Mouse (Mus musculus): ENCODE measurements around the gene Tmem209. TPM values are rescaled to one million over a fixed set of nuclear protein-coding genes. Genes with fewer than 3 reads are reported as not detected.

Gene Tmem209
- polyA plus RNA-seq, 1 experiment from 2014 or later, result 51.6 TPM

GRCm38 (mm10) chr6:30469370-30469769, 40.2 kb downstream of the Tmem209 start:
- no peak overlapping the region for H3K4me3 ChIP-seq
- DNase-seq (ENCODE audit: low spot score), result no peak
- peaks cover 48% of the 10 kb centered on the region for H3K4me1 ChIP-seq
- whole genome bisulfite sequencing, result 94% methylated on average over 12 of the region's 12 CpGs
- no peaks in the 10 kb centered on the region for H3K27me3 ChIP-seq (ENCODE audit: low read depth, poor library complexity, severe bottlenecking)
- H3K36me3 ChIP-seq, result no peaks in the 10 kb centered on the region
- H3K9me3 ChIP-seq (replicated peaks), result no peaks in the 10 kb centered on the region
- H3K27ac ChIP-seq, result peak overlapping the region; percentile 72

- Histone ChIP-seq H3K9me3 (replicated peaks) (no peaks in the 10 kb centered on the region), H3K36me3 (no peaks in the 10 kb centered on the region), H3K27ac (peak overlapping the region; percentile 72), H3K4me1 (peaks cover 55% of the 10 kb centered on the region), H3K27me3 (ENCODE audit: low read depth, poor library complexity, severe bottlenecking) (no peaks in the 10 kb centered on the region), H3K4me3 (no peak overlapping the region)
- DNase-seq (ENCODE audit: low spot score), result no peak
- 59% methylated on average over 12 of the region's 12 CpGs for WGBS
Observed at GRCm38 (mm10) chr6:30468684-30469083, 40.9 kb downstream of the Tmem209 start.

DNA sequence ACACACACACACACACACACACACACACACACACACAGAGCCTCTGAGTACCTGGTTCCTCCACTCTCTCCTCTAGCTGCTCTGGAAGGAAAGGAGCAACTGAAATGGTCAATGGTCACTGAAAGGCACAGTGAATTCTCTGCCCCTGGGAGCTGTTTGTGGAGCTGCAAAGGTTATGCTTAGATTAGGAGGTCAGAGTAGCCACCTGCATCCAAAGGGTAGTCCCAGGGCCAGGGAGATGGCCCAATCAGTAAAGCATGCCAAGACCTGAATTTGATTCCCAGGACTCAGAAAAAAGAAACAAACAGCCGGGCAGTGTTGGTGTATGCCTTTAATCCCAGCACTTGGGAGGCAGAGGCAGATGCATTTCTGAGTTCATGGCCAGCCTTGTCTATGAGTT, 41.5 kb downstream of the Tmem209 start:
- H3K27me3 ChIP-seq (ENCODE audit: low read depth, poor library complexity, severe bottlenecking), result no peaks in the 10 kb centered on the region
- no peaks in the 10 kb centered on the region for H3K36me3 ChIP-seq
- peak overlapping the region; percentile 73 for H3K27ac ChIP-seq

DNA sequence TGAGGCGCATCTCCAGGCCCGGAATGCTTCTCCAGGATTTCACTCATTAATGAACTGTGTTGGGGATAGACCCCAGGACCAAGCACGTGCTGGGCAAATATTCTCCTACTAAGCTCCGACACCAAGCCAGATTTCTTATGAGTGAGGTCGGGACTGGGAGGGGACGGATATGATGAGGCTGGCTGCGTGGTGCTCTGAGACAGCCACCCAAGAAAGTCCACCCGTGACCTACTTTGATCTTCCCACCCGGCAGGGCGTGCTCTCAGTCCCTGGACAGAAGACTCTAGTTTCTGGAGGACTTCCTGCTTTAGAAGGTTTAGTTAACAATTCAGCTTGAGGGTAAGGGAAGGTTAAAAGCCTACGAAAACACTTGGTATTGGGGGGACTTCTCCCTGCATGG, 44.0 kb downstream of the Tmem209 start:
- H3K27ac ChIP-seq, result 0 out of 2 replicates have a peak overlapping the region, but pooled peaks have one; percentile 73
- 85% methylated on average over 11 of the region's 11 CpGs for WGBS
- no peak for DNase-seq (ENCODE audit: low spot score)
- H3K27me3 ChIP-seq (ENCODE audit: low read depth, poor library complexity, severe bottlenecking), result no peaks in the 10 kb centered on the region
- H3K4me3 ChIP-seq, result no peak overlapping the region
- peaks cover 86% of the 10 kb centered on the region for H3K4me1 ChIP-seq
- no peaks in the 10 kb centered on the region for H3K9me3 ChIP-seq (replicated peaks)
- H3K36me3 ChIP-seq, result no peaks in the 10 kb centered on the region

More for the DNA sequence above, 41.5 kb downstream of the Tmem209 start:
- no peak overlapping the region for H3K4me3 ChIP-seq
- no peak for DNase-seq (ENCODE audit: low spot score)
- no peaks in the 10 kb centered on the region for H3K9me3 ChIP-seq (replicated peaks)
- H3K4me1 ChIP-seq, result peaks cover 61% of the 10 kb centered on the region
- WGBS, result 73% methylated on average over 1 of the region's 1 CpGs

GRCm38 (mm10) chr6:30462822-30463221, 46.8 kb downstream of the Tmem209 start:
- H3K27ac ChIP-seq, result peak overlapping the region; percentile 99
- peaks cover 87% of the 10 kb centered on the region for H3K4me1 ChIP-seq
- H3K36me3 ChIP-seq, result no peaks in the 10 kb centered on the region
- no peaks in the 10 kb centered on the region for H3K9me3 ChIP-seq (replicated peaks)
- H3K4me3 ChIP-seq, result no peak overlapping the region
- 6% methylated on average over 7 of the region's 7 CpGs for WGBS
- H3K27me3 ChIP-seq (ENCODE audit: low read depth, poor library complexity, severe bottlenecking), result no peaks in the 10 kb centered on the region
- peak; percentile 47 for DNase-seq (ENCODE audit: low spot score)

- Histone ChIP-seq H3K27me3 (ENCODE audit: low read depth, poor library complexity, severe bottlenecking) (no peaks in the 10 kb centered on the region), H3K27ac (peak overlapping the region; percentile 99), H3K36me3 (peaks cover 4% of the 10 kb centered on the region; the same call in 1 of the 2 replicates), H3K4me1 (peaks cover 78% of the 10 kb centered on the region), H3K4me3 (peak overlapping the region; percentile 48; the same call in 1 of the 2 replicates), H3K9me3 (replicated peaks) (no peaks in the 10 kb centered on the region)
- no peak for DNase-seq (ENCODE audit: low spot score)
- 84% methylated on average over 13 of the region's 13 CpGs for WGBS
Observed at GRCm38 (mm10) chr6:30461755-30462344, 47.7 kb downstream of the Tmem209 start.

GRCm38 (mm10) chr6:30460750-30461446, 48.7 kb downstream of the Tmem209 start:
- Histone ChIP-seq H3K9me3 (replicated peaks) (no peaks in the 10 kb centered on the region), H3K27me3 (ENCODE audit: low read depth, poor library complexity, severe bottlenecking) (no peaks in the 10 kb centered on the region), H3K36me3 (peaks cover 10% of the 10 kb centered on the region), H3K4me3 (peak overlapping the region; percentile 48), H3K4me1 (peaks cover 68% of the 10 kb centered on the region), H3K27ac (peak overlapping the region; percentile 99)
- 17% methylated on average over 19 of the region's 19 CpGs for WGBS
- peak; percentile 90 for DNase-seq (ENCODE audit: low spot score)

DNA sequence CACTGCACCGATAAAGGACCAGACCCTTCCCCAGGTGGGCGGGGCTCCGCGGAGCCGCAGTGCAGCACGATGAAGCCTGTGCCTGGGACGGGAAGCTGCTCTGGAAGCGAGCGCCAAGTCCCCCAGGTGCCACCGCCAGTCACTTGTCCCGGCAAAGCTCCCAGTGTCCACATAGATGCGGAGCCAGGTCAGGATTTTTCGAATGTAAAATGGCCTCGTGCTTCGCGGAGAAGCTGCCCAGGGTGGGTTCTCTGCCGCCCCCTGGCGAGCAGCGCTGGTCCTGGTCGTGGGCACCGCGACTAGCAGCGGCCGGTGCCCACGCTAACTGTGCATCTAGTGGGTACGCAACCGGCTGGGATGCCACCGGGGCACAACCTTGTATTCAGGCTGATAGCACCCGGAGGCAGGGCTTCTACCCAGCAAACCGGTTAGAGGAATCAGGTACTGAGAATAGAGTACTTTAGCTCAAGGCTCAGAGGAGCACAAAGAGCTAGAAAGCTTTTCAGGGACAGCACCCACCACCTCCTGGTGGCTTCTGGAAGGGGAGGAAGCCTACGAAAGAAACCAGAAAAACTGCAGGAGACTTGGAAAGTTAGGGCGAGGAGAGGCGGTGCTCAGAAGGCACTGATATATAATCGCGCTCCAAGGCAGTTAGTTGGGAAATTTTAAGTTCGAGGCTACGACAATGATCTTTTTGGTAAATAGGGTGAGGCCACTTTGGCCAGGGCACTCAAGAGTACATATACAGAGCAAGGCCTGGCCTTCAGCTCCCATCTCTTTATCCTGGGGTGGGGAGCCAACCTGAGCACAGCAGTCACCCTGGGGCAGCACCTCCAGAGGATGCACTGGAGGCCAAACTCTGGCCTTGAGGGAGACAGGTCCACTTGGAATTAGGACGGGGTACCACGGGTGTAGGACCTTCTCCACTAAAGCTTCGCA, 49.5 kb downstream of the Tmem209 start:
- 6% methylated on average over 40 of the region's 40 CpGs for WGBS
- Histone ChIP-seq H3K36me3 (peaks cover 18% of the 10 kb centered on the region), H3K27me3 (ENCODE audit: low read depth, poor library complexity, severe bottlenecking) (no peaks in the 10 kb centered on the region), H3K4me3 (peak overlapping the region; percentile 48), H3K27ac (peak overlapping the region; percentile 99), H3K4me1 (peaks cover 64% of the 10 kb centered on the region), H3K9me3 (replicated peaks) (no peaks in the 10 kb centered on the region)
- DNase-seq (ENCODE audit: low spot score), result peak; percentile 87

DNA sequence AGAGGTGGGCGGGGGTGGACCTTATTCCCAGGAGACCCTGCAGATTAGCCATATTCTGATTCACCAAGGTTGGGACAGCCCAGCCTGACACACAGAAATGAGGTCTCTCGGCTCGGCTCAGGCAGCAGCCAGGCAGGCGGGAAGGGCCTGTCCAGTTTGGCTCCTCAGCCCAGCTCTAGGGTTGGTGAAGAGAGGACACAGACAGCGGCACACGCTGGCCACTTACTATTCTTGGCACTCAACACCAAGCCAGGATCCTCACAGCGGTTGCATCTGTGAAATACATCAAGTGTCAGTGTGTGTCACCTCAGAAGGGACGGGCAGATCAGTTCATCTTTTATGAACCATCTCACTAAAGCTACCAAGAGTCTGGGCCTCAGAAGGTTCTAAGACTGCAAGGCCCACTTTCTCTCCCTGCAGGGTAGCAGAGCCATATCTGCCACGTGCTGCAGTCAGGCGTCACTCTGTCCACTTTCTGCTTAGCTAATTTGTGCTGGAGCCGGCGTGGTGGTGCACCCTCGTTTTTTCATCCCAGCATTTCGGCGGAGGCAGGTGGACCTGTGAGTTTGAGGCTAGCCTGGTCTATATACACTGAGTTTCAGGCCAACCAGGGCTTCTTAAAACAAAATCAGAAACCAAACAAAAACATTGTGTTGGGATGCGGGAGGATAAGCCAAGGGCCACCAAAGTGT, 50.4 kb downstream of the Tmem209 start:
- H3K27me3 ChIP-seq (ENCODE audit: low read depth, poor library complexity, severe bottlenecking), result no peaks in the 10 kb centered on the region
- 77% methylated on average over 16 of the region's 16 CpGs for WGBS
- no peaks in the 10 kb centered on the region for H3K9me3 ChIP-seq (replicated peaks)
- peak overlapping the region; percentile 48 for H3K4me3 ChIP-seq
- H3K27ac ChIP-seq, result peak overlapping the region; percentile 99
- peaks cover 56% of the 10 kb centered on the region for H3K4me1 ChIP-seq
- no peak for DNase-seq (ENCODE audit: low spot score)
- peaks cover 27% of the 10 kb centered on the region for H3K36me3 ChIP-seq

DNA sequence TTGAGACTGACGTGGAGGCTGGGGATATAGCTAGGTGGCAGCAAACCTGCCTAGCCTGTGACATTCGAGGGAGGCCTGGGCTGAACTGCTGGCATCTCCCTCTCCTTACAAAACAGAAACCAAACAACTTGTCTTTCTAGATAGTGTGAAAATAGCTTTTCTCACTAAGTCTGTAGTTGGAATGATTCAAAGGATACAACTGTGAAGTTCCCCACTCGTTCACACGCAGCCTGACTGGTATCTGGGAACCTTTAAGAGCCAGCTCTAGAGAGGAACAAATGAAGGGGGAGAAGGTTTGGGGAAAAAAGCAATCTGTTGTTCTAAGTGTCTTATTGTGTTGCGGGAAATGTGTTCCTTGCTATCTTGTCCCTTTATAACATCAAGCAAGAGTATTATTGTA, 51.0 kb downstream of the Tmem209 start:
- no peaks in the 10 kb centered on the region for H3K27me3 ChIP-seq (ENCODE audit: low read depth, poor library complexity, severe bottlenecking)
- WGBS, result 87% methylated on average over 5 of the region's 5 CpGs
- peaks cover 33% of the 10 kb centered on the region for H3K36me3 ChIP-seq
- H3K4me3 ChIP-seq, result no peak overlapping the region
- no peak for DNase-seq (ENCODE audit: low spot score)
- peaks cover 50% of the 10 kb centered on the region for H3K4me1 ChIP-seq
- H3K27ac ChIP-seq, result peak overlapping the region; percentile 99; the same call in 1 of the 2 replicates
- no peaks in the 10 kb centered on the region for H3K9me3 ChIP-seq (replicated peaks)

DNA sequence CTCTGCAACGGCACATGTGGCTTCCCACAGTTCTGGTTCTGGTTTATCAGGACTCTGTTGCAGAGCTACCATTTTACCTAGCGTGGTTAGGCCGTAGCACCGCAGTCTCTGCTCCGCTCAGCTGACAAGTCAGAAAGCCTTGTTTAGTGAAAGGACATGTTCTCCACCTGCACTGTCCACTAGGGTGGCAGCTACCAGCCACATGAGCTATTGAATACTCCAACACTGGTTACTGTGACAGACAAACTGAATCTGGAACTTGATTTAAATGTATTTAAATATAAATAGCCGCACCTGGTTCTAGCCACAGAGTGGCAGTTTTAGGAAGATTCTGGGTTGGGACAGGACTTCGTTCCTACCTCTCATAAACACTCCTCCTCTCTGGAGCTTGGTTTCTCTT, 52.6 kb downstream of the Tmem209 start:
- no peak overlapping the region for H3K27ac ChIP-seq
- no peak for DNase-seq (ENCODE audit: low spot score)
- H3K36me3 ChIP-seq, result peaks cover 49% of the 10 kb centered on the region
- no peaks in the 10 kb centered on the region for H3K9me3 ChIP-seq (replicated peaks)
- H3K27me3 ChIP-seq (ENCODE audit: low read depth, poor library complexity, severe bottlenecking), result no peaks in the 10 kb centered on the region
- 94% methylated on average over 7 of the region's 7 CpGs for WGBS
- H3K4me3 ChIP-seq, result no peak overlapping the region
- H3K4me1 ChIP-seq, result peaks cover 34% of the 10 kb centered on the region

GRCm38 (mm10) chr6:30439576-30439975, 70.0 kb downstream of the Tmem209 start:
- Histone ChIP-seq H3K36me3 (peaks cover 64% of the 10 kb centered on the region), H3K4me1 (peaks cover 3% of the 10 kb centered on the region; the same call in 1 of the 2 replicates), H3K27ac (no peak overlapping the region), H3K9me3 (replicated peaks) (no peaks in the 10 kb centered on the region), H3K4me3 (no peak overlapping the region), H3K27me3 (ENCODE audit: low read depth, poor library complexity, severe bottlenecking) (no peaks in the 10 kb centered on the region)
- DNase-seq (ENCODE audit: low spot score), result no peak
- WGBS, result 96% methylated on average over 10 of the region's 10 CpGs

Data from limb, embryonic 10.5 days (tissue).